Mouse (Mus musculus) naive thymus-derived CD4-positive, alpha-beta T cell, adult 2 months (primary cell): ENCODE results near the gene Fis1.
A peak's percentile ranks its signal among the peaks of the same experiment; 100 is the strongest.

ENCODE experiments used
- DNase-seq: peaks from one replicate; pipeline ENCODE4 v3.0.0-alpha.2; 2011; ENCODE audit warnings: low read depth

Fis1 gene

DNA sequence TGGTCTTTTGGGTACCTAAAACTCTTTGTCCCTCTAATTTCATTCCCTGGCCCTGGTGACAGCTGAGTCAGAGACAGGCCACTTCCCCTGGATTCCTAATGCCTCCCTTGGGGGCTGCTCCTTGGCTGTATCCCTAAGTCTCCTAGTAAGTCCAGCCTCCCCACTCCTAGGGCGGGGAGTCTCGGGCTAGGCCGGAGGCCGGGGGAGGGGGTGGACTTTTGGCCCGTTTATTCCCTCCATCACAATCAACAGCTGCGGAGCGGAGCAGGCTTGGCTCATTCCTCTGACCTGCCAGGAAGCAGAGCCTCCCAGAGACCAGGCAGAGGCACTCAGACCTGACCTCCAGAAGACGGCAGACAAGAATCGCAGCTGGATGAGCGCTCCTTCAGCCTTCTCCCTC lies 14.5 kb downstream of the Fis1 start:
- DNase-seq = no peak

DNA sequence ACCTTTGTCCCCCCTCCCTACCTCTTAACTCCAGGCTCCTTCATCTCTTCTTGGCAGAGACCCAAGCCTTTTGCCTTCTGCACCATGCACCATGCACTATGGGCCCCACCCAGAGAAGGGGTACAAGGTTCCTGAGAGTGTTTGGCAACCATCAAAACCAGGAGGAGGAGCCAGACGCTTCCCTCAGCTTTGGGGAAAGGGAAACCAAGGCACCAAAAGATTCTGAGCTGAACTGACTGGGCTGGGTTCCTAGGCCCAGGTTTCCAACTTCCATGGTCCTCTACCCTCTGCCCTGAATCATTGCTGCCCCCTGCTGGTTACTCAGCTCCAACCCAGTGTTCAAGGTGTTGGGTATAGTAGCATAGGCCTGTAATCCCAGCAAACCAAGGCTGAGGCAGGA lies 17.6 kb downstream of the Fis1 start:
- peak; percentile 82 for DNase-seq

DNA sequence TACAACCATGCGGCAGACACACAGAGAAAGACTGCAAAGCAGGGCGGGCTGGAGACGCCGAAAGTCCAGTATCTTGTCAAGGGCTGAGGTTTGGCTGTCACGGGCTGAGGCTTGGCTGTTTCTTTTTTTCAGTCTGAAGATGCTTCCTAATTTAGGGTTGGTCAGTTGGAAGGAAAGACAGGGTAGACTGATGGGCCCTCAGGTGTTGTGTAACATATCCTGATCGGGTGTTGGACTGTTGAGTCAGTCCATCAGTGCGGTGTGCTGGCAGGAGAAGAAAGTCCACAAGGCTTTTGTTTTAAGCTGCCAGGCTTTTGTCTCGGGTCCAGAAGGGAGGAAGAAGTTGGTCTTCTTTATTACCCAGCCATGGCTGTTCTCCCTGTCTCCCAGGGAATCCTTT lies 20.6 kb downstream of the Fis1 start:
- DNase-seq = no peak

DNA sequence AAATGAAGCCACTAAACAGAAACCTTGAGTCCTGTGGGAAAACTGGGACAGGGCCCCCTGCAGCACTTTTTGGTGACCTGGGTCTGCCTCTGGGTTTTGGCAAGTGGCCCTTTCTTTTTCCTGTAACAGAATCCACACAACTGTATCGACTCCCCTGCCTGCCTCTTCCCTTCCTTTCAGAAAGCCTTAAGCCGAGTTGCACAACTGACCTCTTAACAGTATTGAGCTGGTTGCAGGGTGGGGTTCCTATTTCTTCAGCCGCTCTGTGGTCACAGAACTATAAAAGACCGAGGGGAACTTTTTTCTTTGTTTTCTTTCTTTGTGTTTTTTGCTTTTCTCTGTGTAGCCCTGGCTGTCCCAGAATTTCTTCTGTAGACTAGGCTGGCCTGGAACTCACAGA lies 24.7 kb downstream of the Fis1 start:
- DNase-seq = no peak

DNA sequence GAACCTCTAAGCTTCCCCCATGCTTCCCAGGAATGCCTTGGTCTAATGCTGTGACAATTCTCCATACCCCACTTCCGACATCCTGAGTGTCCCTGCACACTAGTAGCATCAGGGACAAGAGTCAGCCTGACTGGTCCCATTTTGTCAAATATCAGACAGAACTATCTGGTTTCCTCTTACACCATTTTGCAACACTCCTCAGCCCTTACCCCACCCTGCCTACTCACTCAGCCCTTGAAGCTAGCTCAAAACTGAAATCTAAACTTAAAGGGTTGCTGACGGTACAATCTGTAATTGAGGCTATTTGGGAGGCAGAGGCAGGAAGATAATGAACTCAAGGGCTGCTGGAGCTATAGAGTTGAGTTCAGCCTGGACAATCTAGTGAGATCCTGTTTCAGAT lies 26.7 kb downstream of the Fis1 start:
- no peak for DNase-seq

DNA sequence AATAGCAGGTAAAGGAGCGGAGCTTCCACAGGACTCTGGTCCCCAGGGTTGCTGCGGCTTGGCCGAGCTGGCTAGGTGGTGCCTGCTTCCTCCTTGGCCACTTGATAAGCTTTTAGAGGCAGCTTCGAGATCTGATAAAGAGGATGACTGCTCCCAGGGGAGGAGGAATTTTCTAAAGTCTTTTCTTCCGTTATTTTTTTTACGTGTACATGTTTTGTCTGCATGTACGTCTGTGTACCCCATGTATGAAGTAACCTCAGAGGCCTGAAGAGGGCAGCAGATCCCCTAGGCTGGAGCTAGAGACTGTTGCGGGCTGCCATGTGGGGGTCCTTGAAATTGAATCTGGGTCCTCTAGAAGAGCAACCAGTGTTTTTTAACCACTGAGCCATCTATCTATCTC lies 27.9 kb downstream of the Fis1 start:
- no peak for DNase-seq

DNA sequence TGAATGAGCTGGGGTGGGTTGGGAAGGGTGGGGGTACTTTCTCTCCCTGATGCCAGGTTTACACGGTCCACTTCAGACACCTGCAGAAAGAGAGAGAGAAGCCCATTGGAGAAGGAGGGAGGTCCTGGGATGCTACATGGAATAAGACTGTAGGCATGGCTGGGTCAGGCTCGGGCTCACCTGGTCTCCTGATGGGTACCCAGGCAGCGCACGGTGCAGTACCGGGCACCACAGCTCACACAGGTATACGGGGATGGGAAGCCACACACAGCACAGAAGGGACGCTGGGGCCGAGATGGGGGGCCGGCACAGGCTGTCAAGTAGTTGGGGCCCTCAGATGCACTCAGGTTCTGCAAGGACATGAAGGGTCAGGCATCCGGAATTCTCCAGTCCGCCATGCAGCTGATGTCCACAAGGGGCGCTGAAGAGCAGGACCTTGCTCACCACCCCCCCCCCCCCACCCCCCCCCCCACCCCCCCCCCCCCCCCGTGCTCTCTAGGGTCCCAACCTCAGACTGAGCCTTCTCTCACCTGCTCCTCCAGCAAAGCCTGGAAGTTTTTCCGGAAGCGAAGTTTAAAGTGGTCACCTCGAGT lies 29.4 kb downstream of the Fis1 start:
- peak; percentile 70 for DNase-seq

DNA sequence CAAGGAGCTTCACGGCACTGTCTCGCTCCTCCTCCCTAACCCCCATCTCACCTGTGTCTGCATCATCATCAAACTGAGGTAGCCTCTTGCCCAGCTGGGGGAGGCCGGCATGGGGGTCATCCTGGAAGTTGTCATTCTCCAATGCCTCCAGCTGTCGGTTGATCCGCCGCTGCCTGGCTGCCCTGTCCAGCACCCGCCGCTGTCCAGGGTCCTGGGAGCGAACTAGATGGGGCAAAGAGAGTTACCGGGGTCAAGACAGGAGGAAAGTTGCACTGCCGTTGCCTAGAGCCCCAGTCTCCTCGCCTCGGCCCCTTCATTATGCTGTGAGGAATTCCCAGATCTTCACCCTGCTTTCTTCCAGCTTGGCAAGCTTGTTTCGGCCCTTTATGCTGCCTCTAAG lies 31.8 kb downstream of the Fis1 start:
- no peak for DNase-seq

DNA sequence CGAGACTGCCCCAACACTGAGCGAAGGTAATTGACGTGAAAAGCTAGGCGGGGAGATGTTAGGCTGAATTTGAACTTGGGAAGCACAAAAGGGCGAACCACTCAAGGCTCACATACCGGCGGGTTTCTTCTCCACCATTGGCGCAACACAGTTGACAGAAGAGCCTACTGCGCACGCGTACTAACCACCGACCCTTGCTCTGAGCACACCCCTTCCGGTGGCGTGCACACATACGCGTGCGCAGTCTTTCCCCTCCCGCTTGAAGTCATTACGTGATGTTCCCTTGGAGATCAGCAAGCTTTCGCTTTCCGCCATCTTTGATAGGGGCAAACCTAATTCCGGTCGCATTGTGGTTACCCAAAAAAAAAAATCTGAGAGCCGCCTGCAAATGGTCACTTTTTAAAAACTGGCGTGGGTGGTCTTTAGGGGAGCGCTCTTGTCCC lies 33.6 kb downstream of the Fis1 start, which contains the start of gene Plod3:
Plod3 (plus strand) TSS at position 325 of the 443 bp plus-strand sequence.
- DNase-seq = peak; percentile 99

DNA sequence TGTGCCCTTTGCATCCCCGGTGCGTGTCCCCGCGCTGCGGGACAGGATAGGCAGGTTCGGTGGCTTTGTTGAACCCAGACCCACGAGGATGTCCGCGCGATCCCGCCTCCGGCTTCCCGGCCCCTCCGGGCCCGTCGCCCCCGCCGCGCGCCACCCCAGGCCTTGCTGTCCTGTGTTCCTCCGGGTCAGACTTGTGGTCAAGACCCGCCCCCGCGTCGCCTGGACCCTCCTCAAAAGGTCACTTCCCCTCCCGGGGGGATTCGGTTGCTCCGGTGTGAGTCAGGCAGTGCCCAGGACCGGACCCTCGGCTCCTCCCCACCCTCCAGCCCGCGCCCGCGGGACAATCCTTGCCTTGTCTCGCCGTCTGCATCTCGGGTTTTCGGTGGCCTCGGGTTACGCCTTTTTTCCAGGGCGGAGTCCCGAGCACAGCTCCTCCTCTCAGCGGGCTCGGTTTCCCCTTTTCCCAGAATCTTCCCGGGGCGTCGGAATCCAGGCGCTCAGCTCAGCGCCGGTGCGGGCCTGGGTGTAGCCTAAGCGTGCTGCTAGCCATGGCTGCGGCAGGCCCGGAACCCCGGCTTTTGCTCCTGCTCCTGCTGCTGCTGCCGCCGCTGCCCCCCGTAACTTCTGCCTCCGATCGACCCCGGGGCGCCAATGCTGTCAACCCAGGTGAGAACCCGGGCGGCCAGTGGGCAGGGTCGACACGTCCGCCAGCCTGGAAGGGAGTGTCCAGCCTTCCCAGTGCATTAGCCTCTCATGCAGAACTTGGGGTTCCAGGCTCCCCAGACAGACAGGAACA lies 34.3 kb downstream of the Fis1 start:
- peak; percentile 58 for DNase-seq

DNA sequence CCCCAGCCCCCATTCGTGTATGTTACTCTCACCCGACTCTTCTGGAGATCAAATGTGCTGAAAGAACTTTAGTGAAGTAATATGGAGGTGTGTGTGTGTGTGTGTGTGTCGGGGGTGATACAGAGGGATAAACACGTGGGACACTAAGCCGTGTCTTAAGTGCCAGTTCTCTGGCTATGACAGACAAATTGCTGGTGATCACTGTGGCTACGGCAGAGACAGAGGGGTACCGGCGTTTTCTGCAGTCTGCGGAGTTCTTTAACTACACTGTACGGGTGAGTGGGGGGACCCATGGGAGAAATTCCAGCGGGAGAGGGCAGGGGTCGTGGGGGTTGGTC lies 34.8 kb downstream of the Fis1 start, which contains the start of gene Znhit1:
Znhit1 (minus strand) TSS at position 88 of the 338 bp plus-strand sequence.
- no peak for DNase-seq

DNA sequence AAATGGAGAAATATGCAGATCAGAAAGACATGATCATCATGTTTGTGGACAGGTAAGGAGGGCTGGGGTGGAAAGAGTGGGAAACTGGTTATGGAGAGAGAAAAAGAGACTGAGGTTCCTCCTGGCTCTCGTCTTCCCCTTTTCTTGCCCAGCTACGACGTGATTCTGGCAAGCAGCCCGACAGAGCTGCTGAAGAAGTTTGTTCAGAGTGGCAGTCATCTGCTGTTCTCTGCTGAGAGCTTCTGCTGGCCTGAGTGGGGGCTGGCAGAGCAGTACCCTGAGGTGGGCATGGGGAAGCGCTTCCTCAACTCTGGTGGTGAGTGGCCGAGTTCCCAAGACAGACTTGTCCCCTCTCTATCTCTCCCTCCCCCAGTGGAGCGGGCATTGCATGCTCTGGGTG lies 35.3 kb downstream of the Fis1 start:
- DNase-seq = no peak

DNA sequence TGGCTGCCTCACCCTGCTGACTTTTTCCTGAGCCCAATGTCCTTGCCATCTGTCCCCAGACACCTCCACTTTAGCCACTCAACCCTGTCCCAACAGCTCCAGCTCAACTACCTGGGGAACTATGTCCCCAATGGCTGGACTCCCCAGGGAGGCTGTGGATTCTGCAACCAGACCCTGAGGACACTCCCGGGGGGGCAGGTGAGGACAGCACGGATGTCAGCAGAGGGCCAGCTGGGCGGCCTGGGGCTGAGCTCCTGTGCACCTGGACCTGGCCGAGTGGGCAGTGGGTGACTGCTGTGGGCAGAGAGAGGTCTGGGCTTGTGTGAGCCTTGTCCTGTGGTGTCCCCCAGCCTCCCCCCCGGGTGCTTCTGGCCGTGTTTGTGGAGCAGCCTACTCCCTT lies 36.7 kb downstream of the Fis1 start:
- no peak for DNase-seq

DNA sequence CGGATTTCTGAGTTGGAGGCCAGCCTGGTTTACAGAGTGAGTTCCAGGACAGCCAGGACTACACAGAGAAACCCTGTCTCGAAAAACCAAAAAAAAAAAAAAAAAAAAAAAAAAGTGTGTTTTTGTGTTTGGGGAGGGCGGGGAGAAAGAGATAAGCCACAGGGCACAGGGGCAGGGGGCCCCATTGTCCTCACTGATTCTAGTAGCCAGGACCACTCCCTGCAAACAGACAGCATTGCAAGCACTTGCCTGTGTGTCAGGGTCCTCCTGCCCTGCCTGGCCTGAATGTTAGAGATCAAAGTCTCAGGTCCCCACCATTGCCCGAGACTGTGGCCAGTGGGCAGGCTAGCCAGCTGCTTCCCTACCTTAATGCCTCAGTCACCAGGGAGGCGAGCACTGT lies 46.4 kb downstream of the Fis1 start:
- DNase-seq = no peak

DNA sequence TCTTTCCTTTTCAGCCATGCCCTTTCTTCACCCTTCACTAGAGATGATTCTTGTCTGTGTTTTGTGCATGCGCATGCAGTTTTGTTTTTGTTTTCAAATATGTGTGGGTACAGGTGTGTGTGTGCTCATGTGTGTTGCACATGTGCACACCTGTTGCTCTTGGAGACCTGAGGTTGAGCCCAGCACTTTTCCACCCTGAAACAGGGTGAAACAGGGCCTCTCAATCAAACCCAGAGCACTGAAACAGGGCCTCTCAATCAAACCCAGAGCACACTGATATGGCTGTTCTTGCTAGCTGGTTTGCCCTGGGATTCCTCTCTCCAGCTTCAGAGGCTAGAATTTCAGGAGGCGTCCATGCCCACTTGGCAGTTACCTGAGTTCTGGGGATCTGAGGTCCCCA lies 47.5 kb downstream of the Fis1 start:
- no peak for DNase-seq

DNA sequence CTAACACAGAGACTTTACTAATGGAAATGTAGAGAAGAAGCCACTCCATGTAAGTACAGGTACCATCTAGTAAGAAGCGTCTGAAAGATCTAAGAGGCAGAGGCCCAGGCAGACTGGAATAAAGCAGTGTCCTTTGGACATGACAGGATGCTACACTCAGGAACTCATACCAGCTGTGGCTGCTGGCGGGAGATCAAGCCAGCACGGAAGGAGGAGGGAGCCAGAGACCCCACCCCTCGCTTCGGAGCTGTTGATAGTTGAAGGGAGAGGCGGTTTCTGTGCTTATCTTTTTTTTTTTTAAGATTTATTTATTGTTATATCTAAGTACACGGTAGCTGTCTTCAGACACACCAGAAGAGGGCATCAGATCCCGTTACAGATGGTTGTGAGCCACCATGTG lies 54.2 kb downstream of the Fis1 start:
- no peak for DNase-seq

DNA sequence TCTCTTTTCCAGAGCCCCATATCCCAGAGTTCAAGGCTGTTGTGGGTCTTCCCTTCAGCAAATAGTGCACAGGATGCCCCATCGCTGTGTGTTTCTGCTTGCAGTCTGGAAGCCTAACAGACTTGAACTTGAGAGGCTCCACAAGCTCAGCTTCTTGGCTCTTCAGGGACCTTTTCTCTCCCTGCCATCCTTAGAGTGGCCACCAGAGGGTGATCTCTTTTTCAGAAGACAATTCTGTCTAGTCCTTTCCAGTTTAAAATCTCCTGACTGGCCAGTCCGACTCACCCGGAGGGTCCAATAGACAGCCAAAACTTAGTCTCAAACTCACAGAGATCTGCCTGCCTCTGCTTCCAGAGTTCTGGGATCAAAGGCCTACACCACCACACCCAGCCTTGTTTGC lies 56.9 kb downstream of the Fis1 start:
- DNase-seq = peak; percentile 48

DNA sequence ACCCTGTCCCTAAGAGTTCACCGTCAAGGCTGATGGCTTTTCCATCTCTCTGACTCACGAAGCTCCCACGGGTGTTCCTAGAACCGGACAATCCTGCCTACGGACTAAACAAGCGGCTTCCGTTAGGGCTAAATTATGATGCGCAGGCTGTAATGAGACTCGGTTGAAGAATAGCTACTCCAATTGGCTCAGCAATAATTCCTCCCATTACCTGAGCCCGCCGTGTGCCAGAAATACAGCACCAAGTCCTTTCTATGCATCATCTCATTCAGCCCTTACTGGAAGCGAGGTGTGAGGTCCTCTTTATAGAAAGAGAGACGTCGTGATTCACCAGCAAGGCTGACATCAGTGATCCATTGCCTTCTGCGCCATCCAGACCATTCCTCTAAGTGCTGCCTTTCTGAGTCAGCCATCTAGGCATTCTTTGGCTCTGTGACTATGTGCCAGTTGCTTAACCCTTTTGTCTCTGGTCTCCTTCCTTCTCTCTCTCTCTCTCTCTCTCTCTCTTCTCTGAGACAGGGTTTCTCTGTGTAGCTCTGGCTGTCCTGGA lies 59.4 kb downstream of the Fis1 start:
- no peak for DNase-seq
